Mouse (Mus musculus) C2C12 (cell line): Measurements from ENCODE around the gene Olfr370. TPM values are rescaled to one million over a fixed set of nuclear protein-coding genes. Genes with fewer than 3 reads are reported as not detected.
"Not testable (repeated sequence)": the region's sequence is repeated elsewhere in the genome, so short reads cannot be mapped to it uniquely, and the experiment has no call there.

Source experiments
- H3K27me3 ChIP-seq: one replicate; pipeline ENCODE4 v1.6.1; 2011; ENCODE audit not compliant: control insufficient read depth, insufficient read depth, insufficient read length
- H3K36me3 ChIP-seq: one replicate; pipeline ENCODE4 v1.6.1; 2011; ENCODE audit not compliant: control insufficient read depth, insufficient read depth
- H3K4me3 ChIP-seq: one replicate; pipeline ENCODE4 v1.5.1; 2011; ENCODE audit warnings: mild to moderate bottlenecking, control low read depth; ENCODE audit not compliant: poor library complexity, insufficient read depth, severe bottlenecking
- H3K79me2 ChIP-seq: one replicate; pipeline ENCODE4 v1.6.1; 2011; ENCODE audit not compliant: control insufficient read depth, insufficient read depth
- H3K79me3 ChIP-seq: one replicate; pipeline ENCODE4 v1.6.1; 2011; ENCODE audit warnings: low read depth, control low read depth
- H3ac ChIP-seq: one replicate; pipeline ENCODE3; 2011; ENCODE audit warnings: low read depth; ENCODE audit not compliant: control insufficient read depth, insufficient read length
- CEBPB ChIP-seq: IDR thresholded peaks from one replicate; pipeline ENCODE4 v1.6.1; 2011; ENCODE audit warnings: low read depth, mild to moderate bottlenecking, control low read depth, moderate library complexity
- CTCF ChIP-seq: IDR thresholded peaks from one replicate; pipeline ENCODE4 v1.5.1; 2011; ENCODE audit not compliant: control insufficient read depth, insufficient read depth, insufficient read length
- FOSL1 ChIP-seq: IDR thresholded peaks from one replicate; pipeline ENCODE4 v1.8.0; 2011; ENCODE audit warnings: mild to moderate bottlenecking, low read length; ENCODE audit not compliant: poor library complexity, insufficient read depth, severe bottlenecking
- MAX ChIP-seq: IDR thresholded peaks from one replicate; pipeline ENCODE4 v1.6.1; 2011; ENCODE audit warnings: mild to moderate bottlenecking, control low read depth
- MYOD1 ChIP-seq: IDR thresholded peaks from one replicate; pipeline ENCODE4 v1.6.1; 2011; ENCODE audit warnings: low read depth; ENCODE audit not compliant: control insufficient read depth, insufficient read length
- MYOG ChIP-seq: IDR thresholded peaks from one replicate; pipeline ENCODE4 v1.6.1; 2011; ENCODE audit not compliant: control insufficient read depth, insufficient read length; ENCODE audit errors: extremely low read depth
- USF1 ChIP-seq: IDR thresholded peaks from one replicate; pipeline ENCODE4 v1.6.1; 2011; ENCODE audit warnings: low read depth, mild to moderate bottlenecking, control low read depth, moderate library complexity
- long read RNA-seq, 2 experiments: library from polyadenylated mRNA; unstranded; transcript quantifications; one replicate each; pipeline ENCODE4 v2.0.0; 2019 to 2020
- polyA plus RNA-seq: library from polyadenylated mRNA; unstranded; fragments of >200 nt; fragmentation: generic; extraction: Trizol; gene quantifications from one replicate; pipeline ENCODE4 v1.2.1, GENCODE M21; 2012; ENCODE audit warnings: missing spikeins

Olfr370 gene
- polyA plus RNA-seq: not detected
- long read RNA-seq, experiment 1: 0 reads
- long read RNA-seq, experiment 2: 0 reads

- no peaks in the 10 kb centered on the region for H3K36me3 ChIP-seq
- no peak within 1 kb of the TSS for H3ac ChIP-seq
- H3K4me3 ChIP-seq: no peak within 1 kb of the TSS
- H3K79me3 ChIP-seq: no peaks in the 10 kb centered on the region
- peaks cover under 1% of the 10 kb centered on the region for H3K27me3 ChIP-seq
- H3K79me2 ChIP-seq: no peaks in the 10 kb centered on the region
- TF ChIP-seq CTCF (no peak), CEBPB (no peak), MAX (no peak), MYOG (no peak), MYOD1 (no peak), USF1 (no peak), FOSL1 (no peak)
Observed at GRCm38 (mm10) chr8:83535736-83536135, at the start of gene Olfr370. Gene Olfr370 (plus strand): TSS chr8:83535780.

GRCm38 (mm10) chr8:83511696-83512095, 23.9 kb upstream of the Olfr370 start:
- Histone ChIP-seq H3K4me3 (no peak overlapping the region), H3ac (no peak overlapping the region), H3K36me3 (no peaks in the 10 kb centered on the region), H3K79me2 (no peaks in the 10 kb centered on the region), H3K27me3 (no peaks in the 10 kb centered on the region), H3K79me3 (no peaks in the 10 kb centered on the region)
- no peak for TF ChIP-seq USF1
- TF ChIP-seq MYOG: no peak
- no peak for TF ChIP-seq CTCF
- TF ChIP-seq MYOD1: no peak
- TF ChIP-seq MAX: no peak
- no peak for TF ChIP-seq CEBPB
- no peak for TF ChIP-seq FOSL1

DNA sequence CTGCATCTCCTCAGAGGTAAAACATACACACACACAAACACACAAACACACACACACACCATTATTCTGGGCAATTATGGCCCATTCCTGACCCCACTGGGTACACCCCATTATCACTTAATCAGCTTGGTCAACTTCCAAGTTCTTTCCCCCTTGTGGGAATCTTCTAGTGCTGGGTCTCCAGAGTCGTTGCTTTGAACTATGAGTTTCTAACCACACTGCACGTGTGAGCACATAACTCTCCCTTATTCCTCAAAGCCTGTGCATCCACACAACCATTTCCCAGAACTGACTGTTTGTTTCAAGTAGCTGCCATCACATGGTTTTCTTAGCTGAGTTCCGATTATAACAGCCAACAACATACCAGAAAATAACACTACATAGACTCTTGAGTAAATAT, 15.1 kb upstream of the Olfr370 start:
- no peaks in the 10 kb centered on the region for H3K79me2 ChIP-seq
- no peak for TF ChIP-seq MYOD1
- H3K79me3 ChIP-seq: no peaks in the 10 kb centered on the region
- no peaks in the 10 kb centered on the region for H3K36me3 ChIP-seq
- H3ac ChIP-seq: no peak overlapping the region
- H3K4me3 ChIP-seq: no peak overlapping the region
- no peaks in the 10 kb centered on the region for H3K27me3 ChIP-seq

- H3K36me3 ChIP-seq, H3K79me3 ChIP-seq, H3K27me3 ChIP-seq, H3ac ChIP-seq, H3K79me2 ChIP-seq, H3K4me3 ChIP-seq: not testable (repeated sequence)
Observed at GRCm38 (mm10) chr8:83520907-83521306, 14.7 kb upstream of the Olfr370 start.

GRCm38 (mm10) chr8:83521310-83521709, 14.3 kb upstream of the Olfr370 start:
- H3K79me2 ChIP-seq: no peaks in the 10 kb centered on the region
- no peak for TF ChIP-seq CTCF
- no peak for TF ChIP-seq MAX
- no peak for TF ChIP-seq FOSL1
- TF ChIP-seq MYOG: no peak
- no peak for TF ChIP-seq USF1
- no peak for TF ChIP-seq MYOD1
- H3K79me3 ChIP-seq: no peaks in the 10 kb centered on the region
- H3K4me3 ChIP-seq: no peak overlapping the region
- no peaks in the 10 kb centered on the region for H3K27me3 ChIP-seq
- no peak overlapping the region for H3ac ChIP-seq
- no peaks in the 10 kb centered on the region for H3K36me3 ChIP-seq

GRCm38 (mm10) chr8:83534802-83535201, 778 bp upstream of the Olfr370 start:
- no peaks in the 10 kb centered on the region for H3K36me3 ChIP-seq
- no peaks in the 10 kb centered on the region for H3K27me3 ChIP-seq
- TF ChIP-seq CTCF (no peak), MYOD1 (no peak), CEBPB (no peak), MAX (no peak), MYOG (no peak)
- H3K4me3 ChIP-seq: no peak overlapping the region
- H3K79me2 ChIP-seq: no peaks in the 10 kb centered on the region
- no peak overlapping the region for H3ac ChIP-seq
- no peaks in the 10 kb centered on the region for H3K79me3 ChIP-seq

DNA sequence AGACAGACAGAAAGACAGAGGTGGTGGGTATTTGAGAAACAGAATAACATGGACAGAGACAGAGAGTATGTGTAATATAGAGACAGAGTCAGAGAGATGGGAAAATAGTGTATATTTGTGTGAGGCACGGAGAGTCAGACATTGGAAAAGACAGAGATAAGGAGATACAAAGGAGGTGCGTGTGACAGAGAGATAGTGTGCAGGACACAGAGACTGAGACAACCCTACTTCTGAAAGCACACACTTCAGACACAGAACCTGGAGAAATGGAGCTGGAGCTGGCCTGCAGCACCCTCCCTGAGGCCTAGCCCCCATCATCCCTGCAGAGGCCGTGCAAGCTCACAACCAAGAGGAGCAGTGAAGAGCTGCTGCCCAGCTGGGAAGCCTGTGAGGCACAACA, 27.1 kb downstream of the Olfr370 start:
- no peak for TF ChIP-seq USF1
- no peak for TF ChIP-seq MAX
- TF ChIP-seq CEBPB: no peak
- TF ChIP-seq MYOG: no peak
- TF ChIP-seq MYOD1: no peak
- TF ChIP-seq FOSL1: no peak
- H3K79me3 ChIP-seq: peaks cover 8% of the 10 kb centered on the region
- H3K36me3 ChIP-seq: no peaks in the 10 kb centered on the region
- no peak overlapping the region for H3K4me3 ChIP-seq
- H3K27me3 ChIP-seq: peaks cover 3% of the 10 kb centered on the region
- H3K79me2 ChIP-seq: peaks cover 10% of the 10 kb centered on the region
- no peak overlapping the region for H3ac ChIP-seq
